Mouse (Mus musculus) C2C12 (cell line): ENCODE results near the gene Kcnj11. TPM values are rescaled to one million over a fixed set of nuclear protein-coding genes. Genes with fewer than 3 reads are reported as not detected.

Experiments used
- H3K27me3 ChIP-seq: one replicate; pipeline ENCODE4 v1.6.1; 2011; ENCODE audit not compliant: control insufficient read depth, insufficient read depth, insufficient read length
- H3K36me3 ChIP-seq: one replicate; pipeline ENCODE4 v1.6.1; 2011; ENCODE audit not compliant: control insufficient read depth, insufficient read depth
- H3K4me3 ChIP-seq: one replicate; pipeline ENCODE4 v1.5.1; 2011; ENCODE audit warnings: mild to moderate bottlenecking, control low read depth; ENCODE audit not compliant: poor library complexity, insufficient read depth, severe bottlenecking
- H3K79me2 ChIP-seq: one replicate; pipeline ENCODE4 v1.6.1; 2011; ENCODE audit not compliant: control insufficient read depth, insufficient read depth
- H3K79me3 ChIP-seq: one replicate; pipeline ENCODE4 v1.6.1; 2011; ENCODE audit warnings: low read depth, control low read depth
- H3ac ChIP-seq: one replicate; pipeline ENCODE3; 2011; ENCODE audit warnings: low read depth; ENCODE audit not compliant: control insufficient read depth, insufficient read length
- CEBPB ChIP-seq: IDR thresholded peaks from one replicate; pipeline ENCODE4 v1.6.1; 2011; ENCODE audit warnings: low read depth, mild to moderate bottlenecking, control low read depth, moderate library complexity
- CTCF ChIP-seq: IDR thresholded peaks from one replicate; pipeline ENCODE4 v1.5.1; 2011; ENCODE audit not compliant: control insufficient read depth, insufficient read depth, insufficient read length
- FOSL1 ChIP-seq: IDR thresholded peaks from one replicate; pipeline ENCODE4 v1.8.0; 2011; ENCODE audit warnings: mild to moderate bottlenecking, low read length; ENCODE audit not compliant: poor library complexity, insufficient read depth, severe bottlenecking
- MAX ChIP-seq: IDR thresholded peaks from one replicate; pipeline ENCODE4 v1.6.1; 2011; ENCODE audit warnings: mild to moderate bottlenecking, control low read depth
- MYOD1 ChIP-seq: IDR thresholded peaks from one replicate; pipeline ENCODE4 v1.6.1; 2011; ENCODE audit warnings: low read depth; ENCODE audit not compliant: control insufficient read depth, insufficient read length
- MYOG ChIP-seq: IDR thresholded peaks from one replicate; pipeline ENCODE4 v1.6.1; 2011; ENCODE audit not compliant: control insufficient read depth, insufficient read length; ENCODE audit errors: extremely low read depth
- USF1 ChIP-seq: IDR thresholded peaks from one replicate; pipeline ENCODE4 v1.6.1; 2011; ENCODE audit warnings: low read depth, mild to moderate bottlenecking, control low read depth, moderate library complexity
- polyA plus RNA-seq: library from polyadenylated mRNA; unstranded; fragments of >200 nt; fragmentation: generic; extraction: Trizol; gene quantifications from one replicate; pipeline ENCODE4 v1.2.1, GENCODE M21; 2012; ENCODE audit warnings: missing spikeins

Gene Kcnj11
- polyA plus RNA-seq, 1 experiment, result not detected

GRCm38 (mm10) chr7:46103075-46103591 lies 2.6 kb upstream of the Kcnj11 start:
- peaks cover 74% of the 10 kb centered on the region for H3K27me3 ChIP-seq
- TF ChIP-seq USF1 (no peak), FOSL1 (no peak), MYOD1 (no peak), MAX (no peak), CTCF (no peak), MYOG (no peak), CEBPB (no peak)
- no peaks in the 10 kb centered on the region for H3K36me3 ChIP-seq
- no peaks in the 10 kb centered on the region for H3K79me2 ChIP-seq
- no peak overlapping the region for H3K4me3 ChIP-seq
- H3K79me3 ChIP-seq, result no peaks in the 10 kb centered on the region
- H3ac ChIP-seq, result no peak overlapping the region

- no peak overlapping the region for H3K4me3 ChIP-seq
- TF ChIP-seq MAX, result no peak
- TF ChIP-seq USF1, result no peak
- no peak for TF ChIP-seq CEBPB
- TF ChIP-seq MYOG, result no peak
- no peak for TF ChIP-seq MYOD1
- no peak for TF ChIP-seq CTCF
- TF ChIP-seq FOSL1, result no peak
- H3ac ChIP-seq, result no peak overlapping the region
Measured at GRCm38 (mm10) chr7:46099682-46100081, 882 bp downstream of the Kcnj11 start.

GRCm38 (mm10) chr7:46098919-46099286 lies 1.7 kb downstream of the Kcnj11 start:
- H3K79me3 ChIP-seq, result no peaks in the 10 kb centered on the region
- H3ac ChIP-seq, result no peak overlapping the region
- H3K79me2 ChIP-seq, result no peaks in the 10 kb centered on the region
- no peak overlapping the region for H3K4me3 ChIP-seq
- no peaks in the 10 kb centered on the region for H3K36me3 ChIP-seq
- no peak for TF ChIP-seq MAX
- no peak for TF ChIP-seq MYOG
- TF ChIP-seq CEBPB, result no peak
- TF ChIP-seq CTCF, result no peak
- TF ChIP-seq MYOD1, result no peak
- TF ChIP-seq USF1, result no peak
- no peak for TF ChIP-seq FOSL1
- peaks cover 49% of the 10 kb centered on the region for H3K27me3 ChIP-seq

More at GRCm38 (mm10) chr7:46099682-46100081, 882 bp downstream of the Kcnj11 start:
- no peaks in the 10 kb centered on the region for H3K36me3 ChIP-seq
- H3K79me2 ChIP-seq, result no peaks in the 10 kb centered on the region
- peaks cover 52% of the 10 kb centered on the region for H3K27me3 ChIP-seq
- no peaks in the 10 kb centered on the region for H3K79me3 ChIP-seq

- no peaks in the 10 kb centered on the region for H3K79me3 ChIP-seq
- H3K27me3 ChIP-seq, result peaks cover 49% of the 10 kb centered on the region
- TF ChIP-seq CTCF (no peak), MAX (no peak), USF1 (no peak), FOSL1 (no peak), MYOG (no peak), CEBPB (no peak), MYOD1 (no peak)
- no peak overlapping the region for H3ac ChIP-seq
- no peaks in the 10 kb centered on the region for H3K79me2 ChIP-seq
- no peaks in the 10 kb centered on the region for H3K36me3 ChIP-seq
- H3K4me3 ChIP-seq, result no peak overlapping the region
Measured at GRCm38 (mm10) chr7:46098221-46098918, 2.2 kb downstream of the Kcnj11 start.

GRCm38 (mm10) chr7:46097319-46097783 lies 3.2 kb downstream of the Kcnj11 start:
- Histone ChIP-seq H3K36me3 (no peaks in the 10 kb centered on the region), H3ac (no peak overlapping the region), H3K27me3 (peaks cover 47% of the 10 kb centered on the region), H3K4me3 (no peak overlapping the region), H3K79me2 (no peaks in the 10 kb centered on the region), H3K79me3 (no peaks in the 10 kb centered on the region)
- TF ChIP-seq CTCF, result no peak
- no peak for TF ChIP-seq CEBPB
- no peak for TF ChIP-seq MYOG
- TF ChIP-seq FOSL1, result no peak
- TF ChIP-seq USF1, result no peak
- no peak for TF ChIP-seq MAX
- TF ChIP-seq MYOD1, result no peak
